Mouse (Mus musculus) bone marrow macrophage, adult 2 months (primary cell): ENCODE results near the gene Rfpl4b.
"Not testable (repeated sequence)": the region's sequence is repeated elsewhere in the genome, so short reads cannot be mapped to it uniquely, and the experiment has no call there.

ENCODE experiments used
- CTCF ChIP-seq: IDR thresholded peaks from 2 replicates; pipeline ENCODE4 v1.5.1; 2012; ENCODE audit warnings: low read depth, mild to moderate bottlenecking, low read length, moderate library complexity
- POLR2A ChIP-seq: IDR thresholded peaks from 2 replicates; pipeline ENCODE4 v1.6.1; 2012; ENCODE audit warnings: mild to moderate bottlenecking, low read depth, low read length, borderline replicate concordance

DNA sequence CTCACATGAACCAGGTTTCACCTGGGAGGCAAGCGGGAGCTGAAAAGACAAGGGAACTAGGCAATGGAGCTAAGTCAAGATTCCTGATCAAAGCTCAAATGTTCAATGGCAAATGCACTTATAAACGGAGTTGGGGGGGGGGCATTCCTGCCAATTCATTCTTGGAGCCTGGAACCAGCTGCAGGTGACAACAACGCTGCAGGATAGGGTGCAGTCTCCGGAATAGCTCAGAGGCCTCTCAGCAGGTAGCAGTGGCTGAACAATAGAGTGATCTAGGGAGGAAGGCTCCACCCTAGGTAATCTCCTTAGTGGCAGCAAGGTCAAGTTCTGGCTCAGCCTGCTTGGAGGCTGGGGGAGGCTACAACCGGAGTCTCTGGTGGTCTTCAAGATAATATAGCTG, 28.4 kb upstream of the Rfpl4b start:
- not testable (repeated sequence) for TF ChIP-seq CTCF, POLR2A
